Mouse (Mus musculus) fibroblast of lung, adult 2 months (primary cell): ENCODE results near the gene Olfr818.
"Not testable (repeated sequence)": the region's sequence is repeated elsewhere in the genome, so short reads cannot be mapped to it uniquely, and the experiment has no call there.

ENCODE experiments used
- DNase-seq: peaks from one replicate; pipeline ENCODE4 v3.0.0-alpha.2; 2011; ENCODE audit warnings: low read depth

The Olfr818 gene

DNA sequence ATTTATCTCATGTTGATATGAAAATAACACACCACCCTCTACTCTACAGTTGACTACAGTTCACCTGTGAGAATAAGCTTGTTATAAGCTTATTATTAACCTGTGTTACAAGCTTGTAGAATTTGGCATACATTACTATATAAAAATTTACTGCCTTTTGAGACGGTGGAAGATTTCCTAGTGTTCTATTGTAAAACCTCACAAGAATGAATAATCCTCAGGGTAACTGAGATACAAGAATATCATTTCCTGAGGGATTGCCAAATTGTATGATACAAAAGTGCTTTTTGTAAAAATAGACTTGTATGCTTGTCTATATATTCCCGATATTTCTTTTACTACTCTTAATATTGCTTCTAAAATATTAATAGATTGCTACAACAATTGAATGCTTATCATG is at the start of gene Olfr818:
TSS of gene Olfr818 (minus strand) at position 101 of the 400 bp plus-strand sequence.
- no peak for DNase-seq

DNA sequence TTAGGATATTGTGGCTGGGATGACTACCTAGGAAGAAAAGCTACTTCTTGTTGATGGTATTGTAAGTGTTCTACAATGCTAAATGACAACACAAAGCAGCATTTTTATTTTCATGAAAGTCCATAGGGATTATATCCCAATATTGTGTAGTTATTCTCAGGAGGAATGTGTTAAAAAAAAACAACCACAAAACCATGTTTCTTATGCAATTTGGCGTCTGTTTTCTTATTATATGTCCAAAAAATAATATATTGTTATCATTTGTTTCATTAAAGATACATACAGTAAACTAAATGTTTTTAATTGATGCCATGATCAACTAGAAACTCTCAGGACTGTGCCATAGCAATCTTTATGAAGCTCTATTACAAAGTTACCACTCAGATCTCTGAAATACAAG is 36.1 kb upstream of the Olfr818 start, which contains the start of gene Gm10310:
TSS of gene Gm10310 (minus strand) at position 101 of the 400 bp plus-strand sequence.
- DNase-seq = not testable (repeated sequence)

DNA sequence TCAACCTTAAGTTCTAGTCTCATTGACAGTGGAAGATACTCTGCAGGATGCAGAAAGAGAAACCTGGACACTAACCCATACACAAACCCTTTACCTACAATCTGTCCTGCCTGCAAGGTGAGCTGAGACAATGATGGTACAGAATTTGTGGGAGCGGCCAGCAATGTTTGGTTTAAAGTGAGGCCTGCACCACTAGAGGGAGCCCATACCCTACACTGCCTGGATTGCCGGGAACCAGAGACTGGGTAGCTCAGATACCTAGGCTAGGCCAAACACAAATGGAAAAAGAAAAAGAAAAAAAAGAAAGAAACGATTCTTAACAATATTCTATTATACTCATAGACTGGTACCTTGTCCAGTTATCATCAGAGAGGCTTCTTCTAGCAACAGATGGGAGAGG is 33.0 kb upstream of the Olfr818 start:
- not testable (repeated sequence) for DNase-seq

DNA sequence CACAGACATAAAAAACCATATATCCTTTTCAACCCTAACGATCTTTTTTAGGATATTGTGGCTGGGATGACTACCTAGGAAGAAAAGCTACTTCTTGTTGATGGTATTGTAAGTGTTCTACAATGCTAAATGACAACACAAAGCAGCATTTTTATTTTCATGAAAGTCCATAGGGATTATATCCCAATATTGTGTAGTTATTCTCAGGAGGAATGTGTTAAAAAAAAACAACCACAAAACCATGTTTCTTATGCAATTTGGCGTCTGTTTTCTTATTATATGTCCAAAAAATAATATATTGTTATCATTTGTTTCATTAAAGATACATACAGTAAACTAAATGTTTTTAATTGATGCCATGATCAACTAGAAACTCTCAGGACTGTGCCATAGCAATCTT is 27.1 kb upstream of the Olfr818 start, which contains the start of gene Olfr247:
TSS of gene Olfr247 (minus strand) at position 101 of the 400 bp plus-strand sequence.
- DNase-seq = not testable (repeated sequence)

DNA sequence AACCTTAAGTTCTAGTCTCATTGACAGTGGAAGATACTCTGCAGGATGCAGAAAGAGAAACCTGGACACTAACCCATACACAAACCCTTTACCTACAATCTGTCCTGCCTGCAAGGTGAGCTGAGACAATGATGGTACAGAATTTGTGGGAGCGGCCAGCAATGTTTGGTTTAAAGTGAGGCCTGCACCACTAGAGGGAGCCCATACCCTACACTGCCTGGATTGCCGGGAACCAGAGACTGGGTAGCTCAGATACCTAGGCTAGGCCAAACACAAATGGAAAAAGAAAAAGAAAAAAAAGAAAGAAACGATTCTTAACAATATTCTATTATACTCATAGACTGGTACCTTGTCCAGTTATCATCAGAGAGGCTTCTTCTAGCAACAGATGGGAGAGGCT is 24.1 kb upstream of the Olfr818 start:
- not testable (repeated sequence) for DNase-seq

DNA sequence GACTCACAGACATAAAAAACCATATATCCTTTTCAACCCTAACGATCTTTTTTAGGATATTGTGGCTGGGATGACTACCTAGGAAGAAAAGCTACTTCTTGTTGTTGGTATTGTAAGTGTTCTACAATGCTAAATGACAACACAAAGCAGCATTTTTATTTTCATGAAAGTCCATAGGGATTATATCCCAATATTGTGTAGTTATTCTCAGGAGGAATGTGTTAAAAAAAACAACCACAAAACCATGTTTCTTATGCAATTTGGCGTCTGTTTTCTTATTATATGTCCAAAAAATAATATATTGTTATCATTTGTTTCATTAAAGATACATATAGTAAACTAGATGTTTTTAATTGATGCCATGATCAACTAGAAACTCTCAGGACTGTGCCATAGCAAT is 18.3 kb upstream of the Olfr818 start, which contains the start of gene Olfr819:
TSS of gene Olfr819 (minus strand) at position 101 of the 400 bp plus-strand sequence.
- not testable (repeated sequence) for DNase-seq

DNA sequence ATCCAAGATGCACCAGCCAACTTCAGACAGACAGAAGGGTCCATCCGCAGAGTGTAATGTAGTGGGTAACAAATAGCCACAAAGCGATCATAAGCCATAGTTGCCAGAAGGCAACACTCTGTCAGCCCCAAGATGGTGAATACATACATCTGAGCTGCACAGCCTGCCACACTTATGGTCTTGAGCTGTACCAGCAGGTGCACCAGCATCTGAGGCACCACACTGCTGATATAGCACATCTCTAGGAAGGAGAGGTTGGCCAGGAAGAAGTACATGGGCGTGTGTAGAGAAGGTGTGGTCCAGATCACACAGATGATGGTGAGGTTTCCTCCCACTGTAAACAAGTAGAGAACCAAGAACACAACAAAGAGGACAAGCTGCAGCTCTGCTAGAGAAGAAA is 17.3 kb upstream of the Olfr818 start:
- DNase-seq = not testable (repeated sequence)

DNA sequence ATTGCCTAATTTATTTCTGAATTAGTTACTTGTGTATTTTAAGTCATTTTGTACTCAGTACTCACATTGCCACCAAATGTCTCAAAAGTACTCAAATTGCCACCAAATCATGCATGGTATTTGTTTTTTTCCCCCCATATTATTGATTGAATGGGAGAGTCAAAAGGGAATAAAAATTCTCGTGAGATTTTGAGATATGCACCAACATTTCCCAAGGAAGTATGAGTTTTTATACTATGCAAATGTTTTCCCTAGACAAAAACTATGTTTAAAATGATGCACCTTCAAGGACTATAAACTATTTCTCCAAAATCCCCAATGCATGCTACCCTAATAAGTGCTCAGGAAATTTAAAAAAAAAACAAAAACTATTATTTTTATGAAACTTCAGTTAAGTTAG is 33.4 kb downstream of the Olfr818 start, which contains the start of gene Olfr816:
TSS of gene Olfr816 (minus strand) at position 101 of the 400 bp plus-strand sequence.
- no peak for DNase-seq

DNA sequence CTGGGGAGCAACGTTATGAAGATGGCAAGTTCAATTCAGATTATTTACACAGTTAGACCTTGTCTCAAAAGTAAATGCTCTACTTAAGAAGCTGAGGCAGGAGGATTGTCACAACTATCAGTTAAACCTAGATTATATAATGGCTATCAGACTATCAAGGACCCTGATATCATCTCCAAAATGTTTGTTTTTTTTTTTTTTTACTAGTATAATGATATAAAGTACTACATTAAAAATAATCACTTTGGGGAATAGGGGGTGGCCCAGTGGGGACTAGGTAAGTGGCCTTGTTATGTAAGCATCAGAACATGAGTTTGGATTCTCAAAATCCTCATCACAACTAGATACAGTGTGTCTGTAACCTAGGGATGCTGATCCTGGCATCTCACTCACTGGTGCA is 43.1 kb downstream of the Olfr818 start, which contains the start of gene Olfr815:
TSS of gene Olfr815 (minus strand) at position 101 of the 400 bp plus-strand sequence.
- DNase-seq = not testable (repeated sequence)
